Mouse (Mus musculus) adrenal gland, adult 8-10 months (tissue): Measurements from ENCODE around the gene Gpank1. TPM values are rescaled to one million over a fixed set of nuclear protein-coding genes. Genes with fewer than 3 reads are reported as not detected.
A peak's percentile ranks its signal among the peaks of the same experiment; 100 is the strongest.
"Not testable (repeated sequence)": the region's sequence is repeated elsewhere in the genome, so short reads cannot be mapped to it uniquely, and the experiment has no call there.

Experiments
- DNase-seq: peaks from one replicate; pipeline ENCODE4 v3.0.0; 2022
- total RNA-seq, 4 experiments: library from RNA; stranded (reverse); gene quantifications; 2 replicates each; pipeline ENCODE4 v1.2.4; 2022

The Gpank1 gene
- total RNA-seq, 4 experiments from 2014 or later: 12.6 to 17.9 (median 14.5) TPM

DNA sequence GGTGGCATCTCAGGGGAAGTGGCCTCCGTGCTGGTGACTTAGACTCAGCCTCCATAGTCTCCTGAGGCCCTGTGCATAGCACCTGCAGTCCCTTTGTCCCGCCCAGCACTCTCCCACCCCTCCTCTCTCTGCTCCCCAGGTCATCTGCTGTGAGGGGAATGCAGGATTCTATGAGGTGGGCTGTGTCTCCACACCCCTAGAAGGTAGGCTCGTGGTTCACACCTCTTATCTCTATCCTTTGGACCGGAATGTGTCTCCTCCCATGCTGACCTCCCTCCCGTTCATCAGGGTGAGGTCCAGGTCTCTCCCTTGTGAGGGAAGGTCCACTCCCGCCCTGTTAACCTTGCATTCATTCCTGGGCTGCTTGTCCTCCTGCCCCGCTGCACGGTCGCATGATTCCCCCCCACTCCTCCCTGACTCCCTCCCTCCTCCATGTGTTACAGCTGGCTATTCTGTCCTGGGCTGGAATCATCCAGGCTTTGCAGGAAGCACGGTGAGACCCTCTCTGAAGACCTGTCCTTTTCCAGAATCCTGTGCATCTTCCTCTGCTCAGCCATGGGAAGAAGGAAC lies 21.0 kb upstream of the Gpank1 start:
- no peak for DNase-seq

GRCm38 (mm10) chr17:35101161-35101560 lies 20.1 kb upstream of the Gpank1 start:
- no peak for DNase-seq

- DNase-seq: no peak
Observed at GRCm38 (mm10) chr17:35102299-35102698, 19.0 kb upstream of the Gpank1 start.

DNA sequence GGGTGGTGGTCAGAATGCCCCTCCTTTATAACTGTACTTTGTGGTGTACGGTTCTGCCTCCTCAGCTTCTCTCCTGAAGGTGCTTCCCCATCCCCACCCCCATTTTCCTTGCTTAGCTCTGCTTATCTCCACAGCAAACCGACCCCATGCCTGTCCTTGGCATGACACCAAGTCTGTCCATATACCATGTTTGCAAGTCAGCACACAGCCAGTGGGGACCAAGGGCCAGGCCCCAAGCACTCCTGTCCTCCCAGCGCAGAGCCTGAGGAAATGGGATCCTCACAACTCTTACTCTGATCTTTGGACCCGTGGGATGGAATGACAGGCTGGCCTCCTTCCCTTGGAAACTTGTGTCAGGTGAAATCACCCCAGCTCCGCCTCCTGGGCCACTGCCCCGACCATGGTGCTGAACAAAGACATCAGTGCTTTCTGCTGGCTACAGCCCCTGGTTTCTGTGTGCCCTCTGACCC lies 18.0 kb upstream of the Gpank1 start:
- DNase-seq: no peak

GRCm38 (mm10) chr17:35104079-35104478 lies 17.2 kb upstream of the Gpank1 start:
- DNase-seq: no peak

GRCm38 (mm10) chr17:35104754-35105153 lies 16.5 kb upstream of the Gpank1 start:
- DNase-seq: no peak

GRCm38 (mm10) chr17:35105740-35106389 lies 15.4 kb upstream of the Gpank1 start:
- no peak for DNase-seq

GRCm38 (mm10) chr17:35106522-35106921 lies 14.7 kb upstream of the Gpank1 start:
- no peak for DNase-seq

DNA sequence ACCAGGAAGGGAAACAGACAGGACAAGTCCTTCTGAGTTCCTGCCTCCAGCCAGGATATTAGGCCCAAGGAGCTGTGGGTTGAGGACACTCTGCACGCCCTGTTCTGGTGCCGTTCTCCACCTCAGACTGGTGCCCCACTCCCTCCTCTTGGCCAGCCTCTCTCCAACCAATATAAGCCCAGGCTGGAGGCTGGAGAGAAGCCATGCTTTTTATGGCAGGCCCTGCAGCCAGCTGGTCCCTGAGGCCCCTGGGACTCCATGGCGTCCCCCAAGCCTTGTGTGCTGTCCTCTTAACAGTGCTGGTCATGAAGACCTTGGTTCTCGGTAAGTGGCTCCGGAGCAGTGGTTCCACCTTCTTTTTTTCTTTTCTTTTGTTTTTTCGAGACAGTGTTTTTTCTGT lies 13.2 kb upstream of the Gpank1 start, which contains the start of gene Ly6g5c:
TSS of gene Ly6g5c (plus strand) at position 183 of the 400 bp plus-strand sequence.
- no peak for DNase-seq

DNA sequence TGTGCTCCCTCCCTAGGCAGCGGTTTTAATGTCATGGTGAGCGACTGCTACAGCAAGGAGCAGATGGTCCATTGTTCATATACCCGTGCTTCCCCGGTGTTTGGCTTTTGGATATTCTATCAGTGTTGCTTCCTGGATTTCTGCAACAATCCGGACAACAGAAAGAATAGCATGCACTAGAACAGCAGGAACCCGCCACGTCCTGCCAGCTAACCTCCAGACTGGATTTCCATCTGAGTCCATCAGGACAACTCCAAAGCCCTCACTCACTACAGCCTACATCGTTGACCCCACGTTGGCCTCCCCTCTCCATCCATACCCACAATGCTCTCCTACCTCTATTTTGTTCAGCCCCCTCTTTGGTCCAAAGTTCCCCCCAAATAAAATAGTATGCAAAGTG lies 9.5 kb upstream of the Gpank1 start:
- DNase-seq: no peak

DNA sequence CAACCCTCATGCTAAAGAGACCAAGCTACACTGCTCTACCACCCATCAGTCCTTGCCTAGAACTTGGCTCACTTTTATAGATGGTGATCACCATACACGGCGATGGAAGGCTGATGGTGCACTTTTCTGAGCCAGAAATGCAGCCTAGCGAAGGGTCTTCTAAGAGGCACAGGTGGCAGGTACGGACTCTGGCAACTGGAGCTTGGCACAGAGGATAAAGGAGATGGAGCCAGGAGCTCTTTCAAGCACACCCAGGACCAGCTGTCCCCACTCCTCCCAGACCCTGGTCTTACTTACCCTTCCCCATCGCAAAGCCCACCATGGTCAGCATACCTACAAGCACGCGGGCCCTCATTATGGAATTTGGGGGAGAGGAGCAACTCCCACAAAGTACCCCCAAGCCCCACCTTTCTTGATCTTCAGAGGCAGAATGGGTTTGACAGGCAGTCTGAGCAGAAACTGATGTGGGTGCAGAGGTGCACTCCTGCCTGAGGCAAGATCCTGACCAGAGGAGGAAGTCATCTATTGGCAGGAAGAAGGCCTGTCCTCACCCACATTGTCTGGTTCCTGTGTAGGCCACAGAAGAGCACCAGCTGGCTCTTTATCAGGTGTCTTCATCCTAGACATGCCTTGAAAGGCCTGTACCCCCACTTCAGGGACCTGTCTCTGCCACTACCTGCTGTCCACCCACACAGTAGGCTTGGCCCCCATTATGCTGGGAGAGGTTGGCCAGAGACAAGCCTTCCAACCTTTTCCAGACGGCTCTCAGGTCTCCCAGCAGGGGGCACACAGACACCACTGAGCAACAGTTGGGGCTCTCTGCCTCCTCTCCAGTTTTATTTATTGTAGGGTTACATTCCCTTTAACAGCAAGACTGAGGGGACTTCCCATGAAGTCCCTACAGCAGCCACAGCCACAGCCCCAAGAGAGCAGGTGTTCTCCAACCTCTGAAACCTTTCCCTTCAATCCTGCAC lies 5.9 kb upstream of the Gpank1 start, which contains the start of gene Ly6g5b:
TSS of gene Ly6g5b (minus strand) at position 383 of the 974 bp plus-strand sequence.
- no peak for DNase-seq

DNA sequence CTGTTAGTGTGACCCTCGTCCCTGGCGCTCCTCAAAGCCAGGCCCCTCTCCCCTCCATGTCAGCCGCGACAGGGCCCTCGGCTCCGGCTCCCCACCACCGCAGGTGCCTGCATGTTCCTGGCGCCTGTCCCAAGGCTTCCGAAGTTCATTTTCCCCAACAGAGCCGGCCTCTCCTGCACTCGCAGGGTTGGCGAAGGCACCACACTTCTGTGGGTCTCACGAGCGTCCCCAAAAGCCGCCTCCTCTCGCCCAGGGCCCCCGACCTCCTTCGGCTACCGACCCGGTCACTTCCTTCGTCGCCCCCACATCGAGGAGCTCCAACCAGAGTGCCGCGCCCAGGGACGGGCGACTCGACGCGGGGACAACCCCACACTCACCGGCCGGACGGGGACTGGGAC lies 511 bp upstream of the Gpank1 start:
- DNase-seq: no peak

GRCm38 (mm10) chr17:35121871-35122303 lies 632 bp downstream of the Gpank1 start, which contains the start of gene Csnk2b:
Csnk2b (minus strand) TSS chr17:35122053.
- DNase-seq: no peak

GRCm38 (mm10) chr17:35123287-35123686 lies 2.0 kb downstream of the Gpank1 start:
- not testable (repeated sequence) for DNase-seq

DNA sequence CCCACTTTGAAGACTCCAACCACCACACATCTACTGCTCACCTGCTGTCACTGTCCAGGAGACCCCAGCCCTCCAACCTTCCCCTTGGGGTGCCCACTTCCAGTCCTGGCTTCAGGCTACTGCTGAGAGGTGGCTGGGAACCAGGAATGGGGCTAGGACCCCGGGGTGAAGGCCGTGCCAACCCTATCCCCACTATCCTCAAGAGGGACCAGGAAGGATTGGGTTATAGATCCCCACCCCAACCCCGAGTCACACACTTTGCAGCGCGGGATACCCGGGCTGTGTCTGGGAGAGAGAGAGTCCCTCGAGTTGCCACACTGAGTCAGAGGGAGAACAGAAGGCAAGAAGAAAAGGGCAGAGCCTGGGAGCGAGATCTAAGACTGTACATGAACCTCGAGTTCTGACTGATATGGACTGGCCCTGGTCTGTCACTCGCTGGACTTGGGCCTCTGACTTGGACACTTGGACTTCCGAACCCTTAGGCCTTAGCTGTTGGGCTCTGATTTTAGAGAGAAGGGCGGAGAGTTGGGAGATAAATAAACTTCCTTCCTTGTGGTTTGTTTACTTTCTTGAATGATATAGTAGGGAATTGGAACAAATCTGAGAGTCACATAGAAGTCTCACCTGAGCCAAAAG lies 3.1 kb downstream of the Gpank1 start:
- DNase-seq: not testable (repeated sequence)

- DNase-seq: no peak
Observed at GRCm38 (mm10) chr17:35125081-35125480, 3.8 kb downstream of the Gpank1 start.

- no peak for DNase-seq
Observed at GRCm38 (mm10) chr17:35125578-35125977, 4.3 kb downstream of the Gpank1 start.

DNA sequence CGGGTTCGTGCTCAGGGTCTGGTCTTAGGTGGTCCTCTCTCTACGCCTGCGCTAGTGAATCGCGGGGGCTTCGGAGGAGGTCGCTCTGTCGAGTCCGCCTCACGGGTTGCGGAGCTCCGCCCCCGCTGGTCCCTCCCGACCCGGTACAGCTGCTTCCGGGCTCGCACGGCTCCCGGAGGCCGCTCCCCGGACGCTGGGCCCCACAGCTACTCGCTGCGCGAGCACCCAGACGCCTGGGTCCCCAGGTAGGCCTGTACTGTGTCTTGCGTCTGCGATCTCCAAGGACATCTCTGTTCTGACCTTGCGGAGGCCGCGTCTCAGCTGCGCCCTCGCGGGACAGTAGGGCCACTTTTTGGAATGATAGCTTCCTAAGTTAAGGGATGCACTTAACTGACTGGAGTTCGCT lies 5.0 kb downstream of the Gpank1 start, which contains the start of gene D17H6S53E:
TSS of gene D17H6S53E (plus strand) at position 168 of the 406 bp plus-strand sequence.
- DNase-seq: peak; percentile 71

DNA sequence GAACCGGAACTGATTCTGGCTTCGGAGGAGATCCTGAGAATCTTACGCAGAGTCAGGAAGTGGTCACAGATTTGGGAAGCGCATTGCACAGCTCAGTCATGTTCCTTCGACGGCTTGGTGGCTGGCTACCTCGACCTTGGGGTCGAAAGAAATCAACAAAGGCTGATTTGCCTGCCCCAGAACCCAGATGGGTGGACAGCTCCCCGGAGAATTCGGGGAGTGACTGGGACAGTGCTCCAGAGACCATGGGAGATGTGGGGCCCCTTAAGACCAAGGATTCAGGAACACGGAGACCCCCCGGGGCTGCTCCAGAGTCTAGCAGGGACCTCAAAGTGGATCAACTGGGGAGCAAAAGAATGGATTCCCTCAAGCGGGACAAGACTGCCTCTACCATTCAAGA lies 5.8 kb downstream of the Gpank1 start:
- DNase-seq: no peak

DNA sequence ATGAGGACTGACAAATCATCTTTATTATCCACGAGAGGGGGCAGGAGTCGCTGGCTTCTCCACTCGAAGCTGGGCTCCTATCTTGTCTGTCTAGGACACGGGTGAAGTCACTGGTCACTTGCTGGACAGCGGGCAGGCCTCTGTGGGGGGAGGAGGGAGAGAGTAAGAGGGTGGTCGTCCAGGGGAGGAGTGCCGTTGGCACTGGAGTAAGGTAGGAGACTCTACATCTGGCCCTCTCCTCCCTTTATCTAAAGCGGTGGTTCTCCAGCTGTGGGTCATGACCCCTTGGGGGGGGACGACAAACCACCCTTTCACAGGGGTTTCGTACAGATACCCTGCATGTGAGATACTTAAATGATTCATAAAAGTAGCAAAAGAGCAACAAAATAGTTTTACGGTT lies 7.7 kb downstream of the Gpank1 start:
- no peak for DNase-seq

DNA sequence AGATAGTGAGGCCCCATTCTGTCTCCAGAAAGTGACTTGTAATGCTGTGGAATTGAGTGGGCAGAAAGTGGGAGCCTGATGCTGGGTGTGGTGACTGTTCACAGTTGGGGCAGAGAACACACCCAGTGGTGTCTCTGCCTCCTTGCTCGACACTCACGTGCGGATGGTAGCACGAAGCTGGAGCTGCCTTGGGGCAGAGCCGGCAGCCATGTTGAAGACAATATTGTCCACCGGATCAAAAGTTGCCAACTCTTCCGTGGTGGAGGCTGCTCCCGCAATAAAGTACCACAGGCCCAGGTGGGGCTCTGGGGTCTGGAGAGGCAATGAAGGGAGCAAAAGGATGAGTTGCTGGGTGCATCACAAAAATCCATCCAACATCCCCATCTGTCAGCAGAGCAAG lies 9.8 kb downstream of the Gpank1 start:
- no peak for DNase-seq

DNA sequence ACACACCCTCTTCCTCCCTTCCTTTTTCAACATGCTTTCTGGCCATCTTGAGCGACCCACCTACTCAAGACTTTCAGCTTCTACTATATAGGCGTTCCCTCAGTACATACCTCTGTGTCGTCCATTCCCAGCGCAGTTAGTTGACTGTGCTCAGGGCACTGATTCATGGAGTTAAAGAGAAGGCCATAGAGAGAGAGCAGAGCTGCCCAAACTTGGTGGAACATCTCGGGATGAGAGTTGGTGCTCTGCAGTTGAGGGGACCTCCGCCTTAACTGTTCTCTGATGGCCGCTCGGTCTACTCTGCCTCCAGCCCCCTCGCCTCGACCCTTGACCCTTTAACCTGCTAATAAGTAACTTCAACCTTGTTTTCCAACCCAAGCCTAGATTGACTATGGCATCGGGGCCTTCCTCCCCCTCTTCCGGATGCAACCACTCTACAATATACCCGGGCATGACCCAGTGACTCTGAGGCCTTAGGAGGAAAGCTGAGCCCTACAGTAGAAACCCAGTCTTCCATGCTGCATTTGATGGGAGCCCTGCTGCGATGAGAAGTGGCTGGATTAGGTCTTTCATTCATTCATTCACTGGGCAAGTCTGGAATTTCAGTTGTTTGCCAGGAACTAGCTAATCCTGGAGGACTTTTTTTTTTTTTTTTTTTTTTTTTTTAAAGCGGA lies 10.4 kb downstream of the Gpank1 start, which contains the start of gene Apom:
TSS of gene Apom (minus strand) at position 551 of the 674 bp plus-strand sequence.
- DNase-seq: no peak
